Mouse (Mus musculus): ENCODE results near the gene Cdc42ep1. TPM values are rescaled to one million over a fixed set of nuclear protein-coding genes. Genes with fewer than 3 reads are reported as not detected.

The Cdc42ep1 gene
- polyA plus RNA-seq, 2 experiments, result 24.3 to 25.2 TPM

GRCm38 (mm10) chr15:78806614-78807013, 35.8 kb upstream of the Cdc42ep1 start:
- DNase-seq (ENCODE audit: low spot score) (no peak), ATAC-seq (ENCODE audit: low FRiP score, low read depth) (no peak)
- Histone ChIP-seq H3K27me3 (ENCODE audit: control insufficient read depth, insufficient read depth, low read length) (peaks cover 39% of the 10 kb centered on the region), H3K9me3 (ENCODE audit: control insufficient read depth, low read length) (no peaks in the 10 kb centered on the region), H3K4me3 (replicated peaks; ENCODE audit: low read length) (no peak overlapping the region), H3K36me3 (ENCODE audit: control insufficient read depth, insufficient read depth, low read length) (no peaks in the 10 kb centered on the region), H3K27ac (replicated peaks; ENCODE audit: low read depth, low read length) (no peak overlapping the region), H3K9ac (ENCODE audit: low read depth, low read length, severe bottlenecking) (no peak overlapping the region), H3K4me1 (ENCODE audit: control insufficient read depth, insufficient read depth, low read length) (peaks cover 13% of the 10 kb centered on the region), H3K4me2 (replicated peaks; ENCODE audit: low read depth, low read length, severe bottlenecking) (no peak overlapping the region)
- 29% methylated on average over 2 of the region's 2 CpGs for WGBS
- TF ChIP-seq POLR2A (IDR thresholded peaks at IDR 0.05; ENCODE audit: borderline replicate concordance, extremely low read depth, insufficient read depth, insufficient read length), result no peak

- DNase-seq (ENCODE audit: low spot score), result no peak
- no peak overlapping the region for H3K9ac ChIP-seq (ENCODE audit: low read depth, low read length, severe bottlenecking)
- H3K4me3 ChIP-seq (replicated peaks; ENCODE audit: low read length), result no peak overlapping the region
- WGBS, result 52% methylated on average over 3 of the region's 3 CpGs
- no peaks in the 10 kb centered on the region for H3K9me3 ChIP-seq (ENCODE audit: control insufficient read depth, low read length)
- H3K36me3 ChIP-seq (ENCODE audit: control insufficient read depth, insufficient read depth, low read length), result no peaks in the 10 kb centered on the region
- no peak overlapping the region for H3K4me2 ChIP-seq (replicated peaks; ENCODE audit: low read depth, low read length, severe bottlenecking)
- TF ChIP-seq POLR2A (IDR thresholded peaks at IDR 0.05; ENCODE audit: borderline replicate concordance, extremely low read depth, insufficient read depth, insufficient read length), result no peak
- peaks cover 33% of the 10 kb centered on the region for H3K27me3 ChIP-seq (ENCODE audit: control insufficient read depth, insufficient read depth, low read length)
- no peak for ATAC-seq (ENCODE audit: low FRiP score, low read depth)
- H3K27ac ChIP-seq (replicated peaks; ENCODE audit: low read depth, low read length), result no peak overlapping the region
- H3K4me1 ChIP-seq (ENCODE audit: control insufficient read depth, insufficient read depth, low read length), result peaks cover 13% of the 10 kb centered on the region
These were observed 35.3 kb upstream of the Cdc42ep1 start for GRCm38 (mm10) chr15:78807141-78807540.

GRCm38 (mm10) chr15:78808980-78809379, 33.4 kb upstream of the Cdc42ep1 start:
- Histone ChIP-seq H3K27me3 (ENCODE audit: control insufficient read depth, insufficient read depth, low read length) (peaks cover 15% of the 10 kb centered on the region), H3K36me3 (ENCODE audit: control insufficient read depth, insufficient read depth, low read length) (no peaks in the 10 kb centered on the region), H3K4me2 (replicated peaks; ENCODE audit: low read depth, low read length, severe bottlenecking) (no peak overlapping the region), H3K9me3 (ENCODE audit: control insufficient read depth, low read length) (no peaks in the 10 kb centered on the region), H3K9ac (ENCODE audit: low read depth, low read length, severe bottlenecking) (no peak overlapping the region), H3K27ac (replicated peaks; ENCODE audit: low read depth, low read length) (no peak overlapping the region), H3K4me3 (replicated peaks; ENCODE audit: low read length) (no peak overlapping the region), H3K4me1 (ENCODE audit: control insufficient read depth, insufficient read depth, low read length) (peaks cover 10% of the 10 kb centered on the region; the same call in 1 of the 2 replicates)
- TF ChIP-seq POLR2A (IDR thresholded peaks at IDR 0.05; ENCODE audit: borderline replicate concordance, extremely low read depth, insufficient read depth, insufficient read length), result no peak
- no peak for ATAC-seq (ENCODE audit: low FRiP score, low read depth)
- 82% methylated on average over 2 of the region's 2 CpGs for WGBS
- no peak for DNase-seq (ENCODE audit: low spot score)

DNA sequence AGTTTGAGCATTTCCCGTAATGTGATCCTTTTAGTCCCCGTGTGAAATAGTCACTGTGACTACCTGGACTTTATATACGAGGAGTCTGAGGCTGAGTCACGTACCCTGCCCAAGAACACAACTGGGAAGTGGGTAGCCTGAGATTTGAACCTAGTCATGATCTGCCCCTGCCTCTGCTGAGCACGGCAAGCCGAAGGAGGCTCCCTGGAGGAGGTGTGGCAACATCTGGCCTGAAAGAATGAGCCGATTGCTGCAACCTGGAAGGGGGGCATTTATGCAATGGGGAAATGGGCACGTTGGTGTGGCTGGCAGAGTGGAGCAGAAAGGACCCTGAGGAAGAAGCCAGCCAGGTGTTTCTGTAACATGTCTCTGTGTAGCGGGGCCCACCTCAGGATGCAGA, 32.7 kb upstream of the Cdc42ep1 start:
- TF ChIP-seq POLR2A (IDR thresholded peaks at IDR 0.05; ENCODE audit: borderline replicate concordance, extremely low read depth, insufficient read depth, insufficient read length), result no peak
- Histone ChIP-seq H3K4me2 (replicated peaks; ENCODE audit: low read depth, low read length, severe bottlenecking) (no peak overlapping the region), H3K9ac (ENCODE audit: low read depth, low read length, severe bottlenecking) (no peak overlapping the region), H3K36me3 (ENCODE audit: control insufficient read depth, insufficient read depth, low read length) (no peaks in the 10 kb centered on the region), H3K27ac (replicated peaks; ENCODE audit: low read depth, low read length) (no peak overlapping the region), H3K27me3 (ENCODE audit: control insufficient read depth, insufficient read depth, low read length) (peaks cover 7% of the 10 kb centered on the region), H3K9me3 (ENCODE audit: control insufficient read depth, low read length) (no peaks in the 10 kb centered on the region), H3K4me1 (ENCODE audit: control insufficient read depth, insufficient read depth, low read length) (peaks cover 10% of the 10 kb centered on the region; the same call in 1 of the 2 replicates), H3K4me3 (replicated peaks; ENCODE audit: low read length) (no peak overlapping the region)
- ATAC-seq (ENCODE audit: low FRiP score, low read depth), result no peak
- 36% methylated on average over 9 of the region's 9 CpGs for WGBS
- no peak for DNase-seq (ENCODE audit: low spot score)

DNA sequence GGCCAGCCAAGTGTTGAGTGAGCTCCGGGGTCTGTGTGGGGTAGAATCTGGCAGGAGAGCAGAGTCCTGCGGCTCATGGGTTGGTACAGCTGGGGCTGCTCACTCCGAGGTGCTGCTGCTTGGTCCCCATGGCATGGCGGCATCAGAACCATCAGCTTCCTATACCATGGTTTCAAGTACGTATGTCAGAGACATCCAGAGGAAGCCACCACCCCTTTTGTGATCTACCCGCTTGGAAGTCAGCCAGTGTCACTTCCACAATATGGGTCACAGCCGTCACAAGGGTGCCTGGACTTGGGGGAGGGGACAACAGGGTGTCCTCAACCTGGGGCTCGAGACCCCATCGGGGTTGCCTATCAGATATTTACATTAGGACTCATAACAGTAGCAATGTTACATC, 32.3 kb upstream of the Cdc42ep1 start:
- no peak for DNase-seq (ENCODE audit: low spot score)
- no peak for TF ChIP-seq POLR2A (IDR thresholded peaks at IDR 0.05; ENCODE audit: borderline replicate concordance, extremely low read depth, insufficient read depth, insufficient read length)

GRCm38 (mm10) chr15:78813603-78814002, 28.8 kb upstream of the Cdc42ep1 start:
- WGBS, result 92% methylated on average over 4 of the region's 4 CpGs
- Histone ChIP-seq H3K4me2 (replicated peaks; ENCODE audit: low read depth, low read length, severe bottlenecking) (no peak overlapping the region), H3K4me1 (ENCODE audit: control insufficient read depth, insufficient read depth, low read length) (peaks cover 10% of the 10 kb centered on the region; the same call in 1 of the 2 replicates), H3K4me3 (replicated peaks; ENCODE audit: low read length) (no peak overlapping the region), H3K27me3 (ENCODE audit: control insufficient read depth, insufficient read depth, low read length) (no peaks in the 10 kb centered on the region), H3K36me3 (ENCODE audit: control insufficient read depth, insufficient read depth, low read length) (no peaks in the 10 kb centered on the region), H3K9ac (ENCODE audit: low read depth, low read length, severe bottlenecking) (no peak overlapping the region), H3K27ac (replicated peaks; ENCODE audit: low read depth, low read length) (no peak overlapping the region), H3K9me3 (ENCODE audit: control insufficient read depth, low read length) (no peaks in the 10 kb centered on the region)
- TF ChIP-seq POLR2A (IDR thresholded peaks at IDR 0.05; ENCODE audit: borderline replicate concordance, extremely low read depth, insufficient read depth, insufficient read length), result no peak
- ATAC-seq (ENCODE audit: low FRiP score, low read depth) (no peak), DNase-seq (ENCODE audit: low spot score) (no peak)

More for the DNA sequence above, 32.3 kb upstream of the Cdc42ep1 start:
- WGBS, result 65% methylated on average over 9 of the region's 9 CpGs
- H3K27ac ChIP-seq (replicated peaks; ENCODE audit: low read depth, low read length), result no peak overlapping the region
- no peak overlapping the region for H3K9ac ChIP-seq (ENCODE audit: low read depth, low read length, severe bottlenecking)
- no peaks in the 10 kb centered on the region for H3K36me3 ChIP-seq (ENCODE audit: control insufficient read depth, insufficient read depth, low read length)
- ATAC-seq (ENCODE audit: low FRiP score, low read depth), result peak; percentile 26; the same call in 1 of the 2 replicates
- H3K9me3 ChIP-seq (ENCODE audit: control insufficient read depth, low read length), result no peaks in the 10 kb centered on the region
- no peak overlapping the region for H3K4me3 ChIP-seq (replicated peaks; ENCODE audit: low read length)
- no peak overlapping the region for H3K4me2 ChIP-seq (replicated peaks; ENCODE audit: low read depth, low read length, severe bottlenecking)
- H3K27me3 ChIP-seq (ENCODE audit: control insufficient read depth, insufficient read depth, low read length), result peaks cover 4% of the 10 kb centered on the region; the same call in 1 of the 2 replicates
- peaks cover 10% of the 10 kb centered on the region; the same call in 1 of the 2 replicates for H3K4me1 ChIP-seq (ENCODE audit: control insufficient read depth, insufficient read depth, low read length)

Measured in limb, embryonic 14.5 days (tissue).